Mouse (Mus musculus) heart, embryonic 11.5 days (tissue): Measurements from ENCODE around the gene Pcnx. TPM values are rescaled to one million over a fixed set of nuclear protein-coding genes. Genes with fewer than 3 reads are reported as not detected.
"Not testable (repeated sequence)": the region's sequence is repeated elsewhere in the genome, so short reads cannot be mapped to it uniquely, and the experiment has no call there.

Source experiments
- ATAC-seq: fragments of 200-750 bp; cut with Nextera tagmentation; replicated peaks from 2 replicates; pipeline ENCODE4 v1.8.0; 2017; ENCODE audit warnings: moderate library complexity; ENCODE audit not compliant: insufficient number of reproducible peaks, low FRiP score, low TSS enrichment
- H3K27ac ChIP-seq: fragments of 300-500 bp; sonication (generic); 2 replicates; pipeline ENCODE4 v1.5.1; 2014; ENCODE audit warnings: mild to moderate bottlenecking, low read depth, low read length
- H3K27me3 ChIP-seq: fragments of 300-500 bp; sonication (generic); 2 replicates; pipeline ENCODE4 v1.6.1; 2014; ENCODE audit warnings: mild to moderate bottlenecking, low read length, mixed read lengths; ENCODE audit not compliant: control insufficient read depth, insufficient read depth
- H3K36me3 ChIP-seq: fragments of 300-500 bp; sonication (generic); 2 replicates; pipeline ENCODE4 v1.6.1; 2014; ENCODE audit warnings: mild to moderate bottlenecking, low read length, moderate library complexity, mixed read lengths; ENCODE audit not compliant: control insufficient read depth, insufficient read depth
- H3K4me1 ChIP-seq: fragments of 300-500 bp; sonication (generic); 2 replicates; pipeline ENCODE4 v1.6.1; 2014; ENCODE audit warnings: low read length; ENCODE audit not compliant: control insufficient read depth, insufficient read depth
- H3K4me2 ChIP-seq: fragments of 300-500 bp; sonication (generic); 2 replicates; pipeline ENCODE4 v1.6.1; 2014; ENCODE audit warnings: mild to moderate bottlenecking, moderate library complexity
- H3K4me3 ChIP-seq: fragments of 300-500 bp; sonication (generic); 2 replicates; pipeline ENCODE4 v1.5.1; 2014; ENCODE audit warnings: low read depth, low read length
- H3K9ac ChIP-seq: fragments of 300-500 bp; sonication (generic); 2 replicates; pipeline ENCODE4 v1.6.1; 2014; ENCODE audit warnings: mild to moderate bottlenecking, low read depth, low read length, moderate library complexity
- H3K9me3 ChIP-seq: fragments of 300-500 bp; sonication (generic); replicated peaks from 2 replicates; pipeline ENCODE4 v1.6.1; 2016; ENCODE audit warnings: low read length; ENCODE audit not compliant: control insufficient read depth
- WGBS: fragments of 180-500 bp; shearing (Covaris S2); extraction: QIAGEN DNeasy Blood & Tissue Kit; methylation state at CpG from one replicate; pipeline ENCODE4 v1.1.7; 2014; ENCODE audit not compliant: insufficient replicate concordance; 5-methylcytosine and 5-hydroxymethylcytosine counted together
- polyA plus RNA-seq: library from polyadenylated mRNA; unstranded; fragments of >200 nt; fragmentation: Nextera tagmentation; extraction: Ambion mirVana; gene quantifications from 2 replicates; pipeline ENCODE4 v1.2.1, GENCODE M21; 2014

The Pcnx gene
- polyA plus RNA-seq, 1 experiment from 2014 or later = 16.2 TPM

- Histone ChIP-seq H3K9me3 (no peaks in the 10 kb centered on the region), H3K9ac (no peak overlapping the region), H3K27ac (no peak overlapping the region), H3K4me1 (no peaks in the 10 kb centered on the region), H3K36me3 (peaks cover 16% of the 10 kb centered on the region), H3K4me2 (no peak overlapping the region), H3K27me3 (no peaks in the 10 kb centered on the region), H3K4me3 (no peak overlapping the region)
- 79% methylated on average over 14 of the region's 14 CpGs for WGBS
- no peak for ATAC-seq
These were observed 137.0 kb downstream of the Pcnx start for GRCm38 (mm10) chr12:81996679-81997362.

GRCm38 (mm10) chr12:81997497-81997896 lies 137.7 kb downstream of the Pcnx start:
- Histone ChIP-seq H3K4me2 (no peak overlapping the region), H3K4me1 (no peaks in the 10 kb centered on the region), H3K9me3 (no peaks in the 10 kb centered on the region), H3K27ac (no peak overlapping the region), H3K27me3 (no peaks in the 10 kb centered on the region), H3K4me3 (no peak overlapping the region), H3K36me3 (peaks cover 13% of the 10 kb centered on the region), H3K9ac (no peak overlapping the region)
- no peak for ATAC-seq
- WGBS = 46% methylated on average over 3 of the region's 3 CpGs

GRCm38 (mm10) chr12:82002697-82003096 lies 142.9 kb downstream of the Pcnx start:
- H3K4me3 ChIP-seq, H3K36me3 ChIP-seq, H3K27ac ChIP-seq, H3K9ac ChIP-seq, H3K4me2 ChIP-seq, H3K27me3 ChIP-seq, H3K9me3 ChIP-seq, H3K4me1 ChIP-seq: not testable (repeated sequence)
- 0 out of 2 replicates have a peak, but pooled peaks have one; percentile 68 for ATAC-seq
- WGBS = no CpG with 5 or more reads among the region's 6 CpGs

- not testable (repeated sequence) for H3K4me2 ChIP-seq, H3K9ac ChIP-seq, H3K27ac ChIP-seq, ATAC-seq, H3K4me3 ChIP-seq, H3K27me3 ChIP-seq, H3K4me1 ChIP-seq, H3K36me3 ChIP-seq, H3K9me3 ChIP-seq
- WGBS = no CpG with 5 or more reads among the region's 6 CpGs
These were observed 166.2 kb downstream of the Pcnx start for GRCm38 (mm10) chr12:82025901-82026633.

GRCm38 (mm10) chr12:82033524-82033923 lies 173.7 kb downstream of the Pcnx start:
- not testable (repeated sequence) for H3K4me3 ChIP-seq, H3K9me3 ChIP-seq, H3K4me2 ChIP-seq, H3K27ac ChIP-seq, H3K4me1 ChIP-seq, H3K27me3 ChIP-seq, H3K36me3 ChIP-seq, H3K9ac ChIP-seq
- no CpG with 5 or more reads among the region's 6 CpGs for WGBS
- ATAC-seq = peak; percentile 58; the same call in 1 of the 2 replicates

GRCm38 (mm10) chr12:82033973-82034372 lies 174.2 kb downstream of the Pcnx start:
- H3K27ac ChIP-seq, H3K9ac ChIP-seq, H3K9me3 ChIP-seq, H3K36me3 ChIP-seq, H3K4me3 ChIP-seq, H3K4me1 ChIP-seq, H3K4me2 ChIP-seq, H3K27me3 ChIP-seq, ATAC-seq: not testable (repeated sequence)
- no CpG with 5 or more reads among the region's 6 CpGs for WGBS

GRCm38 (mm10) chr12:82044078-82044477 lies 184.3 kb downstream of the Pcnx start:
- not testable (repeated sequence) for H3K27ac ChIP-seq, H3K9ac ChIP-seq, H3K36me3 ChIP-seq, H3K27me3 ChIP-seq, H3K4me3 ChIP-seq, H3K9me3 ChIP-seq, H3K4me1 ChIP-seq, H3K4me2 ChIP-seq
- whole genome bisulfite sequencing = no CpG with 5 or more reads among the region's 4 CpGs
- ATAC-seq = peak; percentile 55; the same call in 1 of the 2 replicates
